Mouse (Mus musculus): ENCODE data around the gene Stim1.
"Not testable (repeated sequence)": the region's sequence is repeated elsewhere in the genome, so short reads cannot be mapped to it uniquely, and the experiment has no call there.

The Stim1 gene

DNA sequence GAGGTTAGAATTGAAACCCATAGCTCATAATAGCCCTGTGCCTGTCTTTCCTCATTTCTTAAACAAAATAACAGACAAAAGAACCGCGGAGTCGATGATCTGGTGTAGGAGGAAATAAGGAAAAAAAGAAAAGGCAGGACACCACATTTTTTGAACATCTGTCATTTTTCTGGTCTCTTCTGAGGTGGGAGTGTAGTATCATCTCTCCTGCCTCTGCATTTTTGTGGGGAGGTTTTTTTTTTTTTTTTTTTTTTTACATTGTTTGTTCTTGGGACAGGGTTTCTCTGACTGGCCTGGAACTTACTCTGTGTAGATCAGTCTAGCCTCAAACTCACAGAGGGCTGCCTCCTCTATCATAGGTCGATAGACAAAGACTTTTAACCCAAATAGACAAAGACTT, 174.8 kb downstream of the Stim1 start:
- DNase-seq (ENCODE audit: low read depth, low spot score) = no peak

DNA sequence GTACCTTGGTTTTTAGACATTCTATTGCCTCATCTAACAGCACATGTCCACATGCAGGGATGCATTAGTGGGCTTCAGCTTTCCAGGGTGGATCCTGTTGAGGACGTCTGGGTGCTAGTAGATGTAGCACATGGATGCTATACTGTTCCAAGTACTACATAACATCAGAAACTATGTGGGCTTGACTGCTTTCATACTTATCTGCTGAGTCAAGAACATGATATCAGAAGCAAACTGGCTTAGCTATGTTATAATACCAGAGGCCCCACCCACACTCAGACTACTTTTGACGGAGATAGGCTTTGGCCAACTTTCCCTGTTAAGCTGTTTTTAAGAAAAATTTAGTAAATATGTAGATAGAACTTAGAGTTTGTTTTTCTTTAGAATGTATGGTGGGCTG, 176.7 kb downstream of the Stim1 start:
- no peak for DNase-seq (ENCODE audit: low read depth, low spot score)

DNA sequence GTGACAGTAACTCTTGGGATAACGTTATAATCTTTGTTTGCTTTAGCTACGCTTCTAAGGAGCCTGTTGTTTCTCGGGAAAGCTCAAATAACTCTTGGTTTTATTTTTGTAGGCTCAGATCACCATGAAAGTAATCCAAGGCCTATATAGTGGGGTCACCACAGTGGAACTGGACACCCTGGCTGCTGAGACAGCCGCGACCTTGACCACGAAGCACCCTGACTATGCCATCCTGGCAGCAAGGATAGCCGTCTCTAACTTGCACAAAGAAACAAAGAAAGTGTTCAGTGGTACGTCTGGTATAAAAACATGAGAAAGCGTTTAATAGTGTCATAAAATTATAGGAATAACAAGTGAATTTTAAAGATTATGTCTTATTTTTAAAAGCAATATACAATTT, 178.8 kb downstream of the Stim1 start:
- DNase-seq (ENCODE audit: low read depth, low spot score) = peak; percentile 30

DNA sequence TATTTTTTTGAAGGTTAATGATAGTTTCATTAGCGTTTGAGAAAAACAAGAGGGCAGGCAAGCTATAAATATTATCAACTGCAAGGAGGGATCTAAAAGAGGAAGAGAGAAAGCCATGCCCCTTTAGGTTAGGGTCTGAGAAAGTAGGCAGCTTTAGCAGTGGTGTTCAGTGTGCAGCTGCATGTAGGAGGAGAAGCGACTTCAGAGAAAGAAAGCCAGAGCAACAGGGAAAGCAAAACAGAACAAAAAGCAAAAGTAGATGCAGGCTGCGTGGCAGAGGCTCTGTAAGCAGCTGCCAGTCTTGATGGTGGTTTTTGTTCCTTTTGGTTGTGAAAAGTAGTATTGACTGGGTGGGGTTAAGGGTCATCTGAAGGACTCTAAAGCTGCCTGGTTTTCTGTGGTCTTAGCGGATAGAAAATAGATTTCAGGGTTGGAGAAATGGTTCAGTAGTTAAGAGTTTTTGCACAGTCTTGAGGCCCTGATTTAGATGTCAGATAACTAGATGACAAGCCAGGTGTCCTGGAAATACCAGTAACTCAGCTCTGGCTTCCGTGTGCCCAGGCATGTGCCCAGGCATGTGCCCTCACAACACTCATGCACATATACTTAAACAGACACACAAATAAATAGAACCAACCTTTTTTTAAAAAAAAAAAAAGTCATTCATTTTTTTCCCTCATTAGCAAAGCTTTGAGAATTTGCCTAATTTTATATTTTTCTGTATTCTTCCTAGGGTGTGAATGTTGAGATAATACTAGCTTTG, 191.2 kb downstream of the Stim1 start:
- no peak for DNase-seq (ENCODE audit: low read depth, low spot score)

DNA sequence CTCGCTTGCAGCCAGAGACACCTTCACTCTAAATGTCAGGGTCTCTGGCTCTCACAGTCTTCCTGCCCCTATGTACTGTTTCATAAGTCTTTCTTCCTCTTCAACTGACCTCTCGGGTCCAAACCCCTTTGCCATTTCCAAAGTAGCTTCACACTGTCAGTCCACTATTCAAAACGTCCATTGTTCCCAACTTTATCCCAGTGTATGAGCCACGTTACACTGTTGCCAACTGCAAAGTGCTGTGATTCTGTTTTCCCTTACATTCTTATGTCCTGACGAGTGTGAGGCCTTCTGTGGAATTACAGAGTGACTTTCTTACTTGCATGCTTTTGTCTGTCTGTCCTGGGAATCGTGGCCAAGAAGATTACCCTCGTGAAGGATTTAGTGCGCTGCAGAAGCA, 200.0 kb downstream of the Stim1 start:
- DNase-seq (ENCODE audit: low read depth, low spot score) = no peak

DNA sequence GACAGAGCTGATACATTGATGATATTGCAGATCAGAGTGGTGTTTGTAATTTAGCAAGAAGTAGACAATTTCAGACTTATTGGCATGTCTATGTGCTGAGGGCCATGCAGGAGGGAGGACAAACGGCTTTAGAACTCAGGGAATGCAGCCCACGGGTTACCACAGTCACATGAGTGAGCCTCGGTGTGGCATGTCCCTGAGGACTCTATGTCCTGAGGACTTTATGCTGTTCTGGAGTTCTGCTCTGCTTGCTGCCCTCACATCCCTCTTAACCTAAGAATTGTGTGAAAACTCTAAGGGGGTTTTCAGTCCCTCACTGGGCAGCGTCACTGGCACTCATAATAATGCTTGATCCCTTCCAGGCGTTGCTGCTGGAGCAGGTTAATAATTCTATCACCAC, 205.1 kb downstream of the Stim1 start:
- no peak for DNase-seq (ENCODE audit: low read depth, low spot score)

DNA sequence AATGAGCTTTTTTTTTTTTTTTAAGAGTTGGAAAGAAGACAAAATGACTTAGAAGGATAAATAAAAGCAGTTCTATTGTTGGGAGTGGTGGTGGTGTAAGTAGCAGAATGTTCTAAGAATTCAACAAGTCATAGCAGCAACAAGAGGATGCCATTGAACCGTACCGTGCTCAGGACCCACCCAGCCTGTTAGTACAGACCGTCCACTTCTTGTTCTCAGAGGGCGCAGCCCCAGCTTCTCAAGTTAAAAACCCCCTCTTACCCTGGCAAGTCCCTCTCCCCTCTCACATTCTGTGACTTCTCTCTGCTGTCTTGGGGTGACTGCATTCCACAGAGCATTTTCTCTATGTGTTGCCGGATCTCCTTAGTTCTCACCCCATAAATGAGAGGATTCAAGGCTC, 209.0 kb downstream of the Stim1 start:
- no peak for DNase-seq (ENCODE audit: low read depth, low spot score)

DNA sequence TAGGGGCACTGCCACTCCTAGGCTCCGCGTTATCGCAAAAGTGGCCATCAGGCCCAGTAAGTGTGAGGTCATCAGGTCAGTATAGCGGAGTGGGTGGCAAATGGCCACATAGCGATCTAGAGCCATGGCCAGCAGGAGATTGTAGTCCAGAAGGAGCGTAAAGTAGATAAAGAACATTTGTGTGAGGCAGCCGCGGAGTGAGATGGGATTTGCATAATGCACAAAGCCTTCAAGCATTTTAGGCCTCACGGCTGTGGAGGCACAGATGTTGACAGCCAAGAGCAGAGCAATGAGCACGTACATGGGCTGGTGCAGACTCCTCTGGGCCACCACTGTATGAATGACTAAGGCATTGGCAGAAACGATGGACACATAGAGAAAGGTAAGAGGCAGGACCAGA, 209.8 kb downstream of the Stim1 start:
- DNase-seq (ENCODE audit: low read depth, low spot score) = no peak

DNA sequence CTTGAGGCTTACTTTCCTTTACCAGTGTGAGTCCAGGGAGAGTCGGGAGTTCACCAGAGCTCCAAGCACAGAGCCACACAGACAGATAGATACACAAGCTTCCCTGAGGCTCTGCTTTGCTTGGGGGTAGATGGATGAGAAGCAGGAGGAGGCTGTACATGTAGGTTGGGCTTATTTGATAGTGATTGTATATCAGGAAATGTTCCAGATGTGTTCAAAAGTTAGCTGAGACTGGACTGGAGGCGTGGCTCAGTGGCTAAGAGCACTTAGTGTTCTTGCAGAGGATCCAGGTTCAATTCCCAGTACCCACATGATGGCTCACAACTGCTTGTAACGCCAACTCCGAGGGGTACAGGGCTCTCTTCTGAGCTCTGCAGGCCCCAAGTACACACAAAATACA, 210.8 kb downstream of the Stim1 start:
- no peak for DNase-seq (ENCODE audit: low read depth, low spot score)

DNA sequence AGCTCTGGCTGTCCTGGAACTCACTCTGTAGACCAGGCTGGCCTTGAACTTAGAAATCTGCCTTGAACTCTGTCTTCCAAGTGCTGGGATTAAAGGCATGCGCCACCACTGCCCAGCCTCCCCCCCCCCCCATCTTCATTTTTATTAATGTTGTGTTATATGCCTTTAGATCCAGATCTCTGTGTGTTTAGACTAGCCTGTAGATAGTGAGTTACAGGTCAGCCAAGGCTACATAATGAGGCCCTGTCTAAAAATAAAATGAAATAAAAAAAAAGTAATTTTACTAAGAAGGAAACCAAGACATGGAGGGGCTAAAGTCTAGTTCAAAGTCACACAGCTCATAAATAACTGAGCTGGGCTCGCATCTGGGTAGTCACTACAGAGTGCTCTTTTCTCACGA, 211.3 kb downstream of the Stim1 start:
- no peak for DNase-seq (ENCODE audit: low read depth, low spot score)

DNA sequence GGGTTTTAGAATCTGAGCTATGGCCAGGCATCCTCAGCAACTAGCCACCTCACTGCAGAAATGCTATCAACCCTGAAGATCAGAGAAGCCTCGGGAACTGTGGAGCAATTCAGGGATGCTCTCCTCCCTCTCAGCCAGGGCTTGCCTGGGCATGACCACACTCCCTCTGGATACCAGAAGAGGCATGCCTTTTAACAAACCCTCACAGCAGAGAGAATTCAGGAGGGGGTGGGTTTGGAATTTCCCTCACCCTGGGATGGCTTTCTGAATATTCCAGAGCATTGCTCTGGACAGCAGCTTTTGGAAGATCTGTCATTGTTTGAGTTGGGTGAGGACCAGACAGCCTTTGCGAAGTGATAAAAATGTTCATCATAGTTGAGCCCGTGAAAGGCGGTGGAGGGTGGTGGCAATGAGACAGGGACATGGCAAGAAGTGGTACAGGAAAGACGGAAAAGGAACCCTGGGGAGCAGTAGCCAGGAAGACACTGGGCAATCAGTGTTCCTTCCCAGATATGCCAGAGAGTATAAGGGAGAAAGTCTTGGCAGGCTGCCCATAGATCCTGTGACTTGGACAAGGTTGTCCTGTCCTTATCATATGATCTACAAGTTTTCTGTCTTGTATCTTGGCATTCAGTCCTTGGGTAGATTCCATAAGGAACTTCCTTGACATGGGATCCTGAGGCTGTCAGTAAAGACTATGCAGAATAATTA, 211.9 kb downstream of the Stim1 start:
- peak; percentile 3 for DNase-seq (ENCODE audit: low read depth, low spot score)

DNA sequence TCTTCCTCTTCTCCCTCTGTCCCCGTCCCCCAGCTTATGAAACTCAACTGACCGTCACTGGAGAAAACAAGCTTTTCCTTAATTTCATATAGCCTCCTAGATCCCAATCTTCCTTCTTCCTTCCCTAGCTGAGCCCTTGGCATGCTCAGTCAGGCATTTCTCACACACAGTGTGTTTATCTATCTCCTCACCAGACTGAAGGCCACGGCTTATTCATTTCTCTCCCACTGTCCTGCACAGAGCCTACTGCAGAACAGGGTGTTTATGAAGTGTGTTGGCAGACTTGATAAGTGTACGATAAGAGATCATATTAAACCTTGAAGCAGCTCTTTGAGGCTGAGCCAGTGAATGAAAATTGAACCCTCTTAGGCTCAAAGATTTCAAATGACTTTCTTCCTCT, 213.2 kb downstream of the Stim1 start:
- no peak for DNase-seq (ENCODE audit: low read depth, low spot score)

DNA sequence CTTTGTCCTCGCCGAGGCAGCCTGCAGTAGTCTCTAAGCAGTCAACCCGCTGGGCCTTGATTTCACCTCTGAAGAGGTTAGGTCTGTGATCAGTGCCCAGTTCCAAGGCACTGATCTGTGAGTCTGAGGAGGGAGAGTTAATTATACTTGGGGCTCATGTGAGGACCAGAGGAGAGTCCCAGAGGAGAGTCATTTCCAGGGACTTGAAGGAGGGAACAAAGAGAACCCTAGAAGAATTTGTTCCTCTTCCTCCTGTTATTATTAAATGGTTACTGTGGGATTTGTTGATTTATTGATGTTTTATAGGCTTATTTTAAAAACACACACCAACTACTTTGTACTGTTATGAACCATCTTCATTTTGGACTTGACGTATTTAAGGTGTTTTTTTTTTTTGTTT, 214.0 kb downstream of the Stim1 start, which contains the start of gene Olfr543:
Gene Olfr543, minus strand, starts transcription at position 101 of the 400 bp plus-strand sequence.
- DNase-seq (ENCODE audit: low read depth, low spot score) = no peak

DNA sequence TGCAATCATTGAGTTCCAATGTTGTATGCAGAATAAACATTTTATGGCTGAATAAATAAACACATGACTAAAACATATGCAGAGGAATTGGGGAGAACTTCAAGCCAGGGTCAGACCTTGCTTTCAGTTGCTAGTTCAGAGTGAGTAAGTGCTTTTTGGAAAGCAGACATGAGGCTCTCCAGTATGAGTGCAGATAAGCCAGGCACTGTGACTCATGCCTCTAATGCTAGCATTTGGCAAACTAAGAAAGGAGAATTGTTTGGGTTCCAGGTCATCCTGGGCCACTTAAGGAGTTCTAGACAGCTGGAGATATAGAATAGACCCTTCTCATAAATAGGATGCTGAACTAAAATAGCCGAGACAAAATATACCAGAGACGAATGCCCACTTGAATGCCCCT, 216.1 kb downstream of the Stim1 start:
- DNase-seq (ENCODE audit: low read depth, low spot score) = no peak

DNA sequence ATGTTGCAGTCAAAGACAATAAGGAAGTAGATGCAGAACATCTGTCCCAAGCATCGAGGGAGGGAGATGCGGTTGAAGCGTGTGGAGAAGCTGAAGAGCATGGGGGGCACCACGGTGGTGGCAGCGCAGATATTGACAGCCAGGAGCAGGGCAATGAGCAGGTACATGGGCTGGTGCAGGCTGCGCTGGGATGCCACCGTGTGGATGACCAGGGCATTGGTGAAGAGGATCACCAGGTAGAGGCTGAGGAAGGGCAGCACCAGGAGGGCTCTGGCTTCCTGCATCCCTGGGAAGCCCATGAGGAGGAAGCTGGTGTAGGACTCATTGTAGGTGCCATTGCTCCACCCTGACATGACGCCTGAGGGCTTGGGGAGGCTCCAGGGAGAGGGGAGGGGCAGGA, 217.2 kb downstream of the Stim1 start:
- DNase-seq (ENCODE audit: low read depth, low spot score) = not testable (repeated sequence)

DNA sequence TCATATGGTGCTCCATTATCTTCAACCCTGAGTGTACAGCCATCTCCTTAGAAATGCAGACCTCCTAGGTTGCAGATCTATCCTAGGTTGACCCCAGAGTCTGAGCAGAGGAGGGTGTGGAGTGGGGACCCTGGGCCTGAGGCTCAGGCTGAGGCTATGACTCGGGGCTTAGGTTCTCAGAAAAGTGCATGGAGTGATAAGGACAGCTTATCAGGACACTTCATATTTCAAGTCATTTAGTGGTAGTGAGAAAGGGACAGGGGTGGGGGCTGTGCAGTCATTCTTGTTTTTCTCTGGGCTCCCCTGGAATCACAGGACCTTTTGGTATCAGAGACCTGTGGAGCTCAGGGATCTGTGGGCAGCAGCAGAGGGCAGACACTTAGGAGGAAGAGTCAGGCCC, 218.5 kb downstream of the Stim1 start:
- DNase-seq (ENCODE audit: low read depth, low spot score) = no peak
